Mouse (Mus musculus): Measurements from ENCODE around the gene Mroh8. TPM values are rescaled to one million over a fixed set of nuclear protein-coding genes. Genes with fewer than 3 reads are reported as not detected.

The Mroh8 gene
- polyA plus RNA-seq, 1 experiment from 2014 or later = 0.42 TPM

Other genes with a start within 250 kb of the Mroh8 start
- gene Soga1, start 200.3 kb downstream of the Mroh8 start, polyA plus RNA-seq (2015; fragmentation: Nextera tagmentation; extraction: Ambion mirVana) = 4.5 and 5.9 TPM in 2 replicates
- not detected in 2 replicates for gene Tldc2, start 192.5 kb downstream of the Mroh8 start, polyA plus RNA-seq (2015; fragmentation: Nextera tagmentation; extraction: Ambion mirVana)
- gene Samhd1, start 144.3 kb downstream of the Mroh8 start, polyA plus RNA-seq (2015; fragmentation: Nextera tagmentation; extraction: Ambion mirVana) = 12.0 and 12.9 TPM in 2 replicates
- gene Rbl1, start 75.0 kb downstream of the Mroh8 start, polyA plus RNA-seq (2015; fragmentation: Nextera tagmentation; extraction: Ambion mirVana) = 6.5 and 7.8 TPM in 2 replicates
- gene Rpn2, start 532 bp downstream of the Mroh8 start, polyA plus RNA-seq (2015; fragmentation: Nextera tagmentation; extraction: Ambion mirVana) = 214 and 222 TPM in 2 replicates
- 0.57 and 0.68 TPM in 2 replicates for gene Ghrh, start 68.0 kb upstream of the Mroh8 start, polyA plus RNA-seq (2015; fragmentation: Nextera tagmentation; extraction: Ambion mirVana)
- gene Manbal, start 88.0 kb upstream of the Mroh8 start, polyA plus RNA-seq (2015; fragmentation: Nextera tagmentation; extraction: Ambion mirVana) = 77.6 and 89.9 TPM in 2 replicates
- 32.0 and 32.5 TPM in 2 replicates for gene Src, start 138.9 kb upstream of the Mroh8 start, polyA plus RNA-seq (2015; fragmentation: Nextera tagmentation; extraction: Ambion mirVana)

Measured in neural tube, embryonic 13.5 days (tissue).